Comparison of ENCODE assay signal across 10 mouse cellular contexts in the genomic region with DNA sequence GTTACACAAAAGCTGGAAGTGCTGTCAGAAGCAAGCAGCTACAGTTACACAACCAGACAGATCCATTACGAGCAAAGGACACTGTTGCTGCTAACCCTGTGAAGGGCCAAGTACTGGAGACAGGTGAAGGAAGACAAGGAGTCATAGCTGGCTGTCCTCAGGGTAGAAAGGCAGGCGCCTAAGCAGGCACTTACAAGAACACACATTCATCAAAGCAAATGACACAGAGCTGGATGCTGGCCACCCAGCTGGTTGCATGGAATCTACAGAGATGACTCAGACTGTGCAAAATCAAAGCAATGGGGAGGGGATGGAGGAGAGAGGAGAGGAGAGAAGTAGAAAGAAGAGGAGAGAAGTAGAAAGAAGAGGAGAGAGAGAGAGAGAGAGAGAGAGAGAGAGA.
DNase-seq lines count a peak whose midpoint lies in the region; ATAC-seq and TF ChIP-seq lines count a peak whose summit lies in the region.
"Had no signal": no experiment of that assay in that cellular context is flagged by ENCODE, and none has a peak within 500 bp of the region (broad histone marks: within the 10 kb centered on the region; RNA-seq: fewer than 3 reads in every experiment).

No protein-coding gene starts in this region.

- intact Hi-C loops in gastrocnemius, postnatal 14 days (cut with DNase I; ENCODE audit: low total_unique reads): no loop called here

- peak; percentile 20 for DNase-seq in layer of hippocampus, adult 11-12 months (ENCODE audit: low spot score)
- no peak for DNase-seq in layer of hippocampus, postnatal 10 days (ENCODE audit: low spot score in 2 of 2)
- DNase-seq in adrenal gland, adult (ENCODE audit: inconsistent age in 2 of 2, low spot score in 1 of 2): peak; percentile 84 to 95
- DNase-seq in gastrocnemius, postnatal 14 days: peak; percentile 32
- DNase-seq in lung, postnatal 25 days (ENCODE audit: low spot score): peak; percentile 43
- DNase-seq in cerebellum, postnatal 10 days: no peak
- DNase-seq in cerebellum, adult 2 months: no peak

- no peaks in the 10 kb centered on the region for H3K27me3 ChIP-seq in cerebellum, adult 2 months (ENCODE audit: control insufficient read depth, insufficient read depth, low read length)
- no peaks in the 10 kb centered on the region for H3K27me3 ChIP-seq in intestine, embryonic 15.5 days (replicated peaks)
- H3K27me3 ChIP-seq: hindbrain, embryonic 13.5 days had no signal

- no peak overlapping the region for H3K4me2 ChIP-seq in intestine, embryonic 15.5 days (replicated peaks)
- H3K4me2 ChIP-seq: hindbrain, embryonic 13.5 days; liver, embryonic 11.5 days had no signal

- no peak overlapping the region for H3K9ac ChIP-seq in intestine, embryonic 15.5 days
- H3K9ac ChIP-seq: hindbrain, embryonic 13.5 days had no signal

- TF ChIP-seq POLR2A in cerebellum, adult 2 months (IDR thresholded peaks at IDR 0.05; ENCODE audit: borderline replicate concordance, insufficient read depth, low read length): no peak

- TF ChIP-seq CTCF in cerebellum, adult 2 months (IDR thresholded peaks at IDR 0.05; ENCODE audit: borderline replicate concordance, insufficient read depth, low read depth, low read length): no peak

- no peaks in the 10 kb centered on the region for H3K4me1 ChIP-seq in cerebellum, adult 2 months (ENCODE audit: control insufficient read depth, insufficient read depth, low read length)
- H3K4me1 ChIP-seq in intestine, embryonic 15.5 days (replicated peaks): no peaks in the 10 kb centered on the region
- H3K4me1 ChIP-seq: hindbrain, embryonic 13.5 days had no signal

- no peak overlapping the region for H3K27ac ChIP-seq in cerebellum, adult 2 months (ENCODE audit: insufficient read depth, low read length)
- no peak overlapping the region for H3K27ac ChIP-seq in intestine, embryonic 15.5 days
- H3K27ac ChIP-seq: hindbrain, embryonic 13.5 days had no signal

- no peaks in the 10 kb centered on the region for H3K36me3 ChIP-seq in intestine, embryonic 15.5 days
- H3K36me3 ChIP-seq: hindbrain, embryonic 13.5 days had no signal

- H3K9me3 ChIP-seq in intestine, embryonic 15.5 days: no peaks in the 10 kb centered on the region
- H3K9me3 ChIP-seq: hindbrain, embryonic 13.5 days had no signal

- no peak overlapping the region for H3K4me3 ChIP-seq in cerebellum, adult 2 months (replicated peaks; ENCODE audit: insufficient read depth, low read depth, low read length)
- no peak overlapping the region for H3K4me3 ChIP-seq in intestine, embryonic 15.5 days (replicated peaks)
- H3K4me3 ChIP-seq: hindbrain, embryonic 13.5 days had no signal

- WGBS in cerebellum, adult 2 months: 59% methylated on average over 2 of the region's 2 CpGs
- WGBS in intestine, embryonic 15.5 days: 50% methylated on average over 2 of the region's 2 CpGs

- ATAC-seq in intestine, embryonic 15.5 days: no peak

Comparison
In these comparisons a context has a peak if more than half of its experiments do, and no peak if none do; other contexts are left out.
1. DNase-seq: peak in layer of hippocampus, adult 11-12 months (single experiment), adrenal gland, adult (2 of 2), gastrocnemius, postnatal 14 days (single experiment) and lung, postnatal 25 days (single experiment); none in layer of hippocampus, postnatal 10 days (0 of 2), cerebellum, postnatal 10 days (0 of 2) and cerebellum, adult 2 months (0 of 2).